Mouse (Mus musculus): ENCODE data around the gene Tnp2.

- TF ChIP-seq GATA1 (IDR thresholded peaks at IDR 0.05; ENCODE audit: borderline replicate concordance, low read length) (no peak), FLI1 (IDR thresholded peaks at IDR 0.05; ENCODE audit: low read length) (no peak)
Measured at GRCm38 (mm10) chr16:10783883-10784792, 4.3 kb downstream of the Tnp2 start.
